Mouse (Mus musculus) inflammation-experienced regulatory T-cells, adult 16 weeks (primary cell): ENCODE measurements around the gene Bicral. TPM values are rescaled to one million over a fixed set of nuclear protein-coding genes. Genes with fewer than 3 reads are reported as not detected.

Source experiments
- polyA plus RNA-seq: library from polyadenylated mRNA; unstranded; fragments of 100-300 nt; shearing (Covaris generic); gene quantifications from one replicate; pipeline ENCODE4 v1.2.1, GENCODE M21; 2017

Gene Bicral
- 23.2 TPM for polyA plus RNA-seq

GRCm38 (mm10) chr17:46857903-46858748 lies at the start of gene Bicral:
Gene Bicral, minus strand, starts transcription at chr17:46858482.

DNA sequence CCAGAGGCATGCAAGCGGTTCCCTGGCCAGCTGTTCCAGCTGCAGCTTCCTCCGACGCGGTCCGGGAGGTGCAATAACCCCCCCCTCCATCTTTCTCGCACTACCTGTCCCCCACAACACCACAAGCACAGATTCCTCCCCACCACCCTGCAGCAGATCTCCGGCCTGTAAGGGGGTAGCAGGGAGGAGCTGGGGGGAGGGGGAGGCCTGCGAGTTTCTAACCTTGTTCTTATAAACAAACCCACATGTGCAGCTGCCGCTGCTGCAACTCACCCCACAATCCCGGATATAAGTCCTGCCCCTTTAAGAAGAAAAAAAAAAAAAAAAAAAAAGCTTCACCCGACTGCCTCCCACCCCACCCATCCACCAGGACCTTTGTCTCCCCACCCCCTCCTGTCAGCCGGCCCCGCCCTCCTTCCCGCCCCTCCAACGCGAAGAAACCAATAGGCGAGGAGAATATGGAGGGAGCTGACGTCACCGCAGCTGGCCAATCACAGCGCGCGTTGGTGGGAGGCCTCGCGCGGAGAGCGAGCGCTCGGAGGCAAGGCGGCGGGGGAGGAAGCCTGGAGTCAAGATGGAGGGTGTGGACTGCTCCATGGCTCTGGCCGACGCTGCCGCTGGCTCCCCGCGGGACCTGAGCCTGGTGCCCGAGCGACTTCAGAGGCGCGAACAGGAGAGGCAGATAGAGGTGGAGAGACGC lies 32.0 kb upstream of the Bicral start, which contains the start of gene Tbcc:
TSS of gene Tbcc (plus strand) at position 569 of the 700 bp plus-strand sequence.

GRCm38 (mm10) chr17:46782341-46783221 lies 75.7 kb downstream of the Bicral start, which contains the start of gene Rpl7l1:
Gene Rpl7l1, minus strand, starts transcription at chr17:46782672.

DNA sequence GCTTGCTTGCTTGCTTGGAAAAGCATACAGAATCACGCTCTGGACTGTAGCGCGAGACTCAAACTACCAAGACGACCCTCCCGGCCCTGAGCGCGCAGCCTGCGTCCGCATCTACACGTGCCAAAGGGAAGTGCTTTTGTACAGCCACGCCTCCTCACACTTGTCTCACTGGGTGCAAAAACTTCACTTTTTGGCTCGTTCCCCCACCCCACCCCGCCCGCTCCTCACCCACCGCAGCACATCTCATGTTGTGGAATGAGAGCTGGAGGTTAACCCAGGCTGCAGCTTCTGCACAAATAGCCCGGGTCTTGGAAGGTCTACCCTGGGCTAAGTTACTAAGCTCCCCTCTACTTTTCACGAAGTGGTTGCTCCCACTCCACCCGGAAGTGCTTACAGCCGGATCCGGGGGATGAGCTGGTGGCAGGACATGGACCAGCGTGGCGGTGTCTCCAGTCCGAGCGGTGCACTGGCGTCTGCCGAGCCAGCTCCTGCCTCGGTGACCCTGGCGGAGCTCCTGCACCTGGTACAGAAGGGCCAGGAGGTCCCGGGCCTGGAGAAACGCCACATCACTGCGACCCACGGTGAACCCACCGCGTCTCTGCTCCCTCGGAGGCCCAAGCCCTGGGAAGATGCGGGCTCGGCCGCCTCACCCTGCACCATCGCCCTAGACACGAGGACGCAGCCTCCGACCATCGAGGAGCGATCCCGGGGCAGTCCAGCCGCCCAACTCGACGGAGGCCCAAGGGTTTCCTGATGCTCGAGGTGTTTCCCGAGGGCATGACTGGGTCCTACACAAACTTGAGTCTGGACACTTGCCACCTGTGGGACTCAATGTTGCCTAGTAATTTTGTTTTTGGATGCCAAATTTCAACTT lies 85.6 kb downstream of the Bicral start, which contains the start of gene 2310039H08Rik:
TSS of gene 2310039H08Rik (plus strand) at position 232 of the 874 bp plus-strand sequence.

DNA sequence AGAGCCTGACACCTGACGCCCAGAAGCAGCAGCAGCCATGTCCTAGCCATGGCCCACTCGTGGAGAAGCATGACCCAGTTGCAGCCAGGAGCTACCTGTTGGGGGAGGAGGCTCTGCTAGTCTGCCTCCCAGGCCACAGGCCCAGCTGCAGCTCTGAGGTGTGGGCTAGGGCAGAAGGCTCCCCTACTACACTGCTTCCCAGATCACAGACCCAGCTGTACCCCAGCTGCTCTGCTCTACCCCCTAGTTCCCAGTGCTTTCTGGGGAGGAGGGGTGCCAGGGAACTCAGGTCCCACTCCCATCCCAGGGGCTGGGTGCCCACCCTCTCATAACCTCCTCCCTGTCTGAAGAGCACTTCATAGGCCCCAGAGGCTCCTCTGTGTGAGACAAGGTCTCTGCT lies 94.7 kb downstream of the Bicral start, which contains the start of gene Ptcra:
TSS of gene Ptcra (minus strand) at position 169 of the 400 bp plus-strand sequence.

DNA sequence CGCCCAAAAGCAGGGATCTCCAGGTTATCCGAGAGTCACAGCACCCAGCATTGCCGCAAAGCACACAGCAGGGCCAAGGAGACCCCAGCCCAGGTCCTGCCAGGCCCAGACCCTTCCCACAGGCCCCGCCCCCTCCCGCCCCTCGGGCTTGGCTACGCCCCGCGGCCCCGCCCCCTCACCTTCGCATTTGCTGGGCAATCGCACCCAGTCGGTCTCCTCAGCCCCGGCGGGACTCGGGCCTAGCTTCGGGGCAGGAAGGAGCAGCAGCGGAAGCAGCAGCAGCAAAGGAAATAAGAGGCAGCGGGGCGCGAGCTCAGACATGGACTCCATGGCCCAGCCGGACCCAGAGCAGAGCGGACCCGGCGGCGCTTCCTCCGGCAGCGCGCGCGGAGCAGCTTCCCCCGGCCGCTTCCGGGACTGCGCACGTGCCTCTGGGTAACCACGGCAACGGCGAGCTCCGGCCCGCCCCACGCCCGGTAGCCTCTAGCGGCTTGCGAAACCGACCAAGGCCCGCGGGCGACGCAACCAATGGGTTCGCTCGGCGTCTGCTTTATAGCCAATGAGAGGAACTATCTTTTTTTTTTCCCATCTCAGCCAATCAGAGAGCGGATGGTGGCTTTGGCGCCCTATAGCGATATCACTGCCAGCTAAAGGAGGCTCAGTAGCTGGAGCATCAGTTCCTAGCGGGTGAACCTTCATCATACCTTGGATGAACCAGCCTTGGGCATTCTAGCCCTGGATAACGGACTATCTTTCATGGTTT lies 106.3 kb downstream of the Bicral start, which contains the start of gene Cnpy3:
TSS of gene Cnpy3 (minus strand) at position 421 of the 763 bp plus-strand sequence.

Other genes with a start within 250 kb of the Bicral start
- gene Ptk7, start 229.0 kb downstream of the Bicral start, polyA plus RNA-seq = not detected
- gene Klc4, start 212.5 kb downstream of the Bicral start, polyA plus RNA-seq = 25.8 TPM
- gene Mrpl2, start 212.3 kb downstream of the Bicral start, polyA plus RNA-seq = 70.8 TPM
- gene Cul7, start 208.1 kb downstream of the Bicral start, polyA plus RNA-seq = 13.5 TPM
- gene Rrp36, start 184.1 kb downstream of the Bicral start, polyA plus RNA-seq = 68.2 TPM
- gene Mea1, start 179.7 kb downstream of the Bicral start, polyA plus RNA-seq = 170 TPM
- 84.9 TPM for gene Klhdc3, start 177.6 kb downstream of the Bicral start, polyA plus RNA-seq
- gene Ppp2r5d, start 153.4 kb downstream of the Bicral start, polyA plus RNA-seq = 66.6 TPM
- gene Pex6, start 147.0 kb downstream of the Bicral start, polyA plus RNA-seq = 3.0 TPM
- 0.67 TPM for gene Gnmt, start 129.3 kb downstream of the Bicral start, polyA plus RNA-seq
- 63.8 TPM for gene Cnpy3, start 106.3 kb downstream of the Bicral start, polyA plus RNA-seq
- gene Ptcra, start 94.8 kb downstream of the Bicral start, polyA plus RNA-seq = not detected
- gene 2310039H08Rik, start 85.8 kb downstream of the Bicral start, polyA plus RNA-seq = 26.7 TPM
- gene Rpl7l1, start 75.8 kb downstream of the Bicral start, polyA plus RNA-seq = 169 TPM
- 23.2 TPM for gene Tbcc, start 32.2 kb upstream of the Bicral start, polyA plus RNA-seq
- not detected for gene Prph2, start 52.0 kb upstream of the Bicral start, polyA plus RNA-seq
- gene Ubr2, start 152.1 kb upstream of the Bicral start, polyA plus RNA-seq = 24.5 TPM